Mouse (Mus musculus) lung, embryonic 16.5 days (tissue): ENCODE measurements around the gene Pdx1. TPM values are rescaled to one million over a fixed set of nuclear protein-coding genes. Genes with fewer than 3 reads are reported as not detected.

ENCODE experiments used
- ATAC-seq: fragments of 200-750 bp; cut with Nextera tagmentation; 2 replicates; pipeline ENCODE4 v1.8.0; 2017; ENCODE audit warnings: low read depth, mild to moderate bottlenecking, moderate library complexity
- H3K27ac ChIP-seq: fragments of 300-500 bp; sonication (generic); 2 replicates; pipeline ENCODE4 v1.5.1; 2014; ENCODE audit warnings: mild to moderate bottlenecking, control low read depth, low read length
- H3K27me3 ChIP-seq: fragments of 300-500 bp; sonication (generic); 2 replicates; pipeline ENCODE4 v1.6.1; 2014; ENCODE audit warnings: low read depth, low read length, mixed read lengths; ENCODE audit not compliant: control insufficient read depth, insufficient read depth
- H3K36me3 ChIP-seq: fragments of 300-500 bp; sonication (generic); 2 replicates; pipeline ENCODE4 v1.6.1; 2014; ENCODE audit warnings: low read length; ENCODE audit not compliant: control insufficient read depth, insufficient read depth
- H3K4me1 ChIP-seq: fragments of 300-500 bp; sonication (generic); replicated peaks from 2 replicates; pipeline ENCODE4 v1.6.1; 2014; ENCODE audit warnings: low read length, mixed read lengths; ENCODE audit not compliant: control insufficient read depth, insufficient read depth
- H3K4me2 ChIP-seq: fragments of 300-500 bp; sonication (generic); 2 replicates; pipeline ENCODE4 v1.6.1; 2014; ENCODE audit warnings: low read depth, low read length, control low read depth
- H3K4me3 ChIP-seq: fragments of 300-500 bp; sonication (generic); 2 replicates; pipeline ENCODE4 v1.5.1; 2014; ENCODE audit warnings: mild to moderate bottlenecking, low read length, control low read depth
- H3K9ac ChIP-seq: fragments of 300-500 bp; sonication (generic); 2 replicates; pipeline ENCODE4 v1.6.1; 2014; ENCODE audit warnings: low read length, control low read depth
- H3K9me3 ChIP-seq: fragments of 300-500 bp; sonication (generic); 2 replicates; pipeline ENCODE4 v1.6.1; 2016; ENCODE audit warnings: low read length; ENCODE audit not compliant: control insufficient read depth
- WGBS: fragments of 180-500 bp; shearing (Covaris S2); extraction: QIAGEN DNeasy Blood & Tissue Kit; methylation state at CpG from one replicate; pipeline ENCODE4 v1.1.7; 2014; 5-methylcytosine and 5-hydroxymethylcytosine counted together
- polyA plus RNA-seq: library from polyadenylated mRNA; unstranded; fragments of >200 nt; fragmentation: Nextera tagmentation; extraction: Ambion mirVana; gene quantifications from 2 replicates; pipeline ENCODE4 v1.2.1, GENCODE M21; 2015

The Pdx1 gene
- not detected in 2 replicates for polyA plus RNA-seq

GRCm38 (mm10) chr5:147269926-147270672, at the start of gene Pdx1:
Gene Pdx1 (plus strand): TSS chr5:147269959.
- WGBS = under 1% methylated on average over 44 of the region's 44 CpGs
- H3K27me3 ChIP-seq = peaks cover 90% of the 10 kb centered on the region
- no peak within 1 kb of the TSS for H3K4me2 ChIP-seq
- H3K36me3 ChIP-seq = no peaks in the 10 kb centered on the region
- no peaks in the 10 kb centered on the region for H3K9me3 ChIP-seq
- peak within 1 kb of the TSS; percentile 3; the same call in 1 of the 2 replicates for H3K4me3 ChIP-seq
- H3K9ac ChIP-seq = no peak within 1 kb of the TSS
- no peaks in the 10 kb centered on the region for H3K4me1 ChIP-seq
- H3K27ac ChIP-seq = no peak within 1 kb of the TSS
- peak; percentile 43; the same call in 1 of the 2 replicates for ATAC-seq

GRCm38 (mm10) chr5:147227354-147228112, 42.2 kb upstream of the Pdx1 start:
- H3K4me2 ChIP-seq = no peak overlapping the region
- WGBS = 16% methylated on average over 25 of the region's 25 CpGs
- no peaks in the 10 kb centered on the region for H3K36me3 ChIP-seq
- H3K27ac ChIP-seq = no peak overlapping the region
- H3K27me3 ChIP-seq = peaks cover 47% of the 10 kb centered on the region
- H3K4me3 ChIP-seq = no peak overlapping the region
- ATAC-seq = peak; percentile 67; the same call in 1 of the 2 replicates
- H3K4me1 ChIP-seq = no peaks in the 10 kb centered on the region
- H3K9ac ChIP-seq = no peak overlapping the region
- no peaks in the 10 kb centered on the region for H3K9me3 ChIP-seq

GRCm38 (mm10) chr5:147235406-147236309, 34.1 kb upstream of the Pdx1 start:
- 45% methylated on average over 21 of the region's 21 CpGs for WGBS
- Histone ChIP-seq H3K4me3 (no peak overlapping the region), H3K4me1 (no peaks in the 10 kb centered on the region), H3K36me3 (no peaks in the 10 kb centered on the region), H3K4me2 (no peak overlapping the region), H3K27ac (no peak overlapping the region), H3K27me3 (no peaks in the 10 kb centered on the region), H3K9ac (no peak overlapping the region), H3K9me3 (no peaks in the 10 kb centered on the region)
- no peak for ATAC-seq

DNA sequence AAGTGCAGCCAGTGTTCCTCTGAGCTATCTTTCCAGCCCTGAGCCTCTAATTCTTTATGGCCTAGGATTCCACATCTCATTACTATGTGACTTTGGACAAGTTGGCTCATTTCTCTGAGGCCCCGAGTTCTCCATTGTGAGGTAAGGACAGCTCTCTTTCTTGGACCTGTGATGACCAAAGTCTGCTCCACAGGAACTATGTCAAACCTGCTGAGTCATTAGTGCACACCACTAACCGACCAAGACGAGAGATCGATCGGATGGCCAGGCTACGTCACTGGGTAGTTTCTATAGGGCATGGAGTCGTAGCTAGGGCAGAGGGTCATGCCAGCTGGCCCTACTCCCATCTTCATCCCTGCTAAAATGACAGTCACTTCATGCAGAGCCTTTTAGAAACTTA, 25.9 kb upstream of the Pdx1 start:
- ATAC-seq = no peak
- 86% methylated on average over 7 of the region's 7 CpGs for WGBS

DNA sequence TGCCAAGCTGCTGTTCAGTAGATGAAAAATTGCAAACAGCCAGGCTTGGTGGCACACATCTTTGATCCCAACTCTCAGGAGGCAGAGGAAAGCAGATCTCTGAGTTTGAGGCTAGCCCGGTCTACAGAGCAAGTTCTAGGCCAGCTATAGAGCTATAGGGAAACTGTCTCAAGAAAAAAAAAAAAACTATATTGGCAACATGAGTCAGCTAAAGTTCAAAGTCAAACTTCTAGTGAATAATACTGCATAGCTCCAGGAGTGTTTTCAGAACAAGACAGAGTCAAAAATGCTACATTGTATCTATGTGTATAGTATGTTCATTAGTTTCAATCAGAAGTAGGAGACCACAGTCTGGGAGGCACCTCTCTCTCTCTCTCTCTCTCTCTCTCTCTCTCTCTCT, 9.6 kb upstream of the Pdx1 start:
- H3K27me3 ChIP-seq = peaks cover 5% of the 10 kb centered on the region; the same call in 1 of the 2 replicates

More for the DNA sequence above, 25.9 kb upstream of the Pdx1 start:
- H3K4me2 ChIP-seq = no peak overlapping the region
- H3K4me3 ChIP-seq = no peak overlapping the region
- no peaks in the 10 kb centered on the region for H3K9me3 ChIP-seq
- no peak overlapping the region for H3K27ac ChIP-seq
- no peaks in the 10 kb centered on the region for H3K36me3 ChIP-seq
- no peaks in the 10 kb centered on the region for H3K4me1 ChIP-seq
- H3K27me3 ChIP-seq = no peaks in the 10 kb centered on the region
- no peak overlapping the region for H3K9ac ChIP-seq

DNA sequence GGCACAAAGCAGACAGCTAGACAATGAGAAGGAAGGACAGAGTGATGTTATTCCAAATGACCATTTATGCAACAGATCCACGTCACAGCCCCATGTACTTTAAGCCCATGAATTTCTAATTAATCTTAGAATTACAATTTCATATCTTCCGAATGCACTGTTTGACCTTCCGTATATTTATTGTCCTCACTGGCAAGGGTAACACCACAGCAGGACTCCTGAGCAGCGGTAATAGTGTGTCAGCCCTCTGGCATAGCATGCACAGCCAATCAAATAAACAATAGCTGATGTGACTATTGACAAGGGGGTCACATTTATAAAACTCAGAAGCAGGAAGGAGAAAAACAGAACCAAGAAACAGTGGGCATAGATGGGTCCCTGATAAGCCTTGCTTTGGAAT, 9.0 kb upstream of the Pdx1 start:
- H3K4me3 ChIP-seq = no peak overlapping the region
- H3K9me3 ChIP-seq = no peaks in the 10 kb centered on the region
- no peak overlapping the region for H3K4me2 ChIP-seq
- ATAC-seq = no peak
- no peaks in the 10 kb centered on the region for H3K4me1 ChIP-seq
- 57% methylated on average over 4 of the region's 4 CpGs for WGBS
- H3K36me3 ChIP-seq = no peaks in the 10 kb centered on the region
- H3K27me3 ChIP-seq = peaks cover 10% of the 10 kb centered on the region; the same call in 1 of the 2 replicates
- H3K27ac ChIP-seq = no peak overlapping the region
- H3K9ac ChIP-seq = no peak overlapping the region

More for the DNA sequence above, 9.6 kb upstream of the Pdx1 start:
- Histone ChIP-seq H3K4me3 (no peak overlapping the region), H3K36me3 (no peaks in the 10 kb centered on the region), H3K27ac (no peak overlapping the region), H3K4me1 (no peaks in the 10 kb centered on the region), H3K9ac (no peak overlapping the region), H3K9me3 (no peaks in the 10 kb centered on the region), H3K4me2 (no peak overlapping the region)
- 79% methylated on average over 1 of the region's 1 CpGs for WGBS
- ATAC-seq = no peak

- no peak for ATAC-seq
- H3K27me3 ChIP-seq = peaks cover 22% of the 10 kb centered on the region
- no peak overlapping the region for H3K9ac ChIP-seq
- no peak overlapping the region for H3K4me3 ChIP-seq
- H3K27ac ChIP-seq = no peak overlapping the region
- no peaks in the 10 kb centered on the region for H3K9me3 ChIP-seq
- no peaks in the 10 kb centered on the region for H3K4me1 ChIP-seq
- 23% methylated on average over 11 of the region's 11 CpGs for WGBS
- no peaks in the 10 kb centered on the region for H3K36me3 ChIP-seq
- H3K4me2 ChIP-seq = no peak overlapping the region
These were observed 7.7 kb upstream of the Pdx1 start for GRCm38 (mm10) chr5:147261899-147262541.

- H3K4me1 ChIP-seq = no peaks in the 10 kb centered on the region
These were observed 5.8 kb upstream of the Pdx1 start for GRCm38 (mm10) chr5:147263945-147264344.

More at GRCm38 (mm10) chr5:147263945-147264344, 5.8 kb upstream of the Pdx1 start:
- Histone ChIP-seq H3K4me3 (no peak overlapping the region), H3K9ac (no peak overlapping the region), H3K36me3 (no peaks in the 10 kb centered on the region), H3K27ac (no peak overlapping the region), H3K9me3 (no peaks in the 10 kb centered on the region), H3K27me3 (peaks cover 42% of the 10 kb centered on the region), H3K4me2 (no peak overlapping the region)
- WGBS = 17% methylated on average over 4 of the region's 4 CpGs
- ATAC-seq = no peak
